Mouse (Mus musculus): ENCODE data around the gene Foxo1. TPM values are rescaled to one million over a fixed set of nuclear protein-coding genes. Genes with fewer than 3 reads are reported as not detected.

Gene Foxo1
- polyA plus RNA-seq, 1 experiment from 2014 or later, result 4.3 TPM

- H3K4me1 ChIP-seq, result peaks cover 16% of the 10 kb centered on the region
- 33% methylated on average over 3 of the region's 3 CpGs for WGBS
- H3K9me3 ChIP-seq, result no peaks in the 10 kb centered on the region
- H3K27ac ChIP-seq, result no peak overlapping the region
- peaks cover 47% of the 10 kb centered on the region for H3K27me3 ChIP-seq (replicated peaks)
- peak overlapping the region; percentile 85 for H3K4me2 ChIP-seq (replicated peaks)
- H3K4me3 ChIP-seq, result peak overlapping the region; percentile 72
- H3K36me3 ChIP-seq, result no peaks in the 10 kb centered on the region
- ATAC-seq (ENCODE audit: low FRiP score, low read depth), result no peak
- H3K9ac ChIP-seq, result no peak overlapping the region
These were observed 2.4 kb downstream of the Foxo1 start for GRCm38 (mm10) chr3:52270511-52270910.

- H3K27me3 ChIP-seq (replicated peaks), result peaks cover 38% of the 10 kb centered on the region
- 83% methylated on average over 5 of the region's 5 CpGs for WGBS
- no peak for ATAC-seq (ENCODE audit: low FRiP score, low read depth)
These were observed 3.2 kb downstream of the Foxo1 start for GRCm38 (mm10) chr3:52271376-52271775.

GRCm38 (mm10) chr3:52272376-52272865 lies 4.3 kb downstream of the Foxo1 start:
- H3K4me3 ChIP-seq, result no peak overlapping the region
- no peaks in the 10 kb centered on the region for H3K36me3 ChIP-seq
- no peak overlapping the region for H3K27ac ChIP-seq
- H3K4me2 ChIP-seq (replicated peaks), result no peak overlapping the region
- 71% methylated on average over 8 of the region's 8 CpGs for WGBS
- H3K4me1 ChIP-seq, result peaks cover 16% of the 10 kb centered on the region
- peaks cover 28% of the 10 kb centered on the region for H3K27me3 ChIP-seq (replicated peaks)
- no peak overlapping the region for H3K9ac ChIP-seq
- no peaks in the 10 kb centered on the region for H3K9me3 ChIP-seq
- ATAC-seq (ENCODE audit: low FRiP score, low read depth), result no peak

More at GRCm38 (mm10) chr3:52271376-52271775, 3.2 kb downstream of the Foxo1 start:
- peaks cover 16% of the 10 kb centered on the region for H3K4me1 ChIP-seq
- no peak overlapping the region for H3K9ac ChIP-seq
- H3K4me3 ChIP-seq, result no peak overlapping the region
- H3K36me3 ChIP-seq, result no peaks in the 10 kb centered on the region
- no peak overlapping the region for H3K27ac ChIP-seq
- H3K4me2 ChIP-seq (replicated peaks), result no peak overlapping the region
- no peaks in the 10 kb centered on the region for H3K9me3 ChIP-seq

GRCm38 (mm10) chr3:52274475-52274874 lies 6.3 kb downstream of the Foxo1 start:
- H3K9ac ChIP-seq, result no peak overlapping the region
- peaks cover 6% of the 10 kb centered on the region for H3K4me1 ChIP-seq
- no peak overlapping the region for H3K27ac ChIP-seq
- H3K4me3 ChIP-seq, result no peak overlapping the region
- no peaks in the 10 kb centered on the region for H3K9me3 ChIP-seq
- H3K27me3 ChIP-seq (replicated peaks), result peaks cover 15% of the 10 kb centered on the region
- ATAC-seq (ENCODE audit: low FRiP score, low read depth), result no peak
- no peaks in the 10 kb centered on the region for H3K36me3 ChIP-seq
- H3K4me2 ChIP-seq (replicated peaks), result no peak overlapping the region

- no peak for ATAC-seq (ENCODE audit: low FRiP score, low read depth)
- no peaks in the 10 kb centered on the region for H3K9me3 ChIP-seq
- peaks cover 9% of the 10 kb centered on the region for H3K27me3 ChIP-seq (replicated peaks)
- no peaks in the 10 kb centered on the region for H3K4me1 ChIP-seq
- WGBS, result 88% methylated on average over 9 of the region's 9 CpGs
- H3K9ac ChIP-seq, result no peak overlapping the region
- H3K36me3 ChIP-seq, result no peaks in the 10 kb centered on the region
- no peak overlapping the region for H3K27ac ChIP-seq
- no peak overlapping the region for H3K4me2 ChIP-seq (replicated peaks)
- H3K4me3 ChIP-seq, result no peak overlapping the region
These were observed 7.0 kb downstream of the Foxo1 start for GRCm38 (mm10) chr3:52275037-52275555.

GRCm38 (mm10) chr3:52280681-52281080 lies 12.5 kb downstream of the Foxo1 start:
- ATAC-seq (ENCODE audit: low FRiP score, low read depth), result no peak
- WGBS, result 91% methylated on average over 1 of the region's 1 CpGs
- no peaks in the 10 kb centered on the region for H3K9me3 ChIP-seq
- H3K4me1 ChIP-seq, result no peaks in the 10 kb centered on the region
- no peak overlapping the region for H3K9ac ChIP-seq
- no peak overlapping the region for H3K4me2 ChIP-seq (replicated peaks)
- no peaks in the 10 kb centered on the region for H3K27me3 ChIP-seq (replicated peaks)
- H3K36me3 ChIP-seq, result no peaks in the 10 kb centered on the region
- H3K4me3 ChIP-seq, result no peak overlapping the region
- no peak overlapping the region for H3K27ac ChIP-seq

- WGBS, result 79% methylated on average over 3 of the region's 3 CpGs
- Histone ChIP-seq H3K9me3 (no peaks in the 10 kb centered on the region), H3K27me3 (replicated peaks) (no peaks in the 10 kb centered on the region), H3K4me2 (replicated peaks) (no peak overlapping the region), H3K27ac (no peak overlapping the region), H3K9ac (no peak overlapping the region), H3K4me1 (no peaks in the 10 kb centered on the region), H3K36me3 (no peaks in the 10 kb centered on the region), H3K4me3 (no peak overlapping the region)
- ATAC-seq (ENCODE audit: low FRiP score, low read depth), result no peak
These were observed 13.7 kb downstream of the Foxo1 start for GRCm38 (mm10) chr3:52281882-52282281.

- no peaks in the 10 kb centered on the region for H3K4me1 ChIP-seq
- H3K27ac ChIP-seq, result no peak overlapping the region
- no peaks in the 10 kb centered on the region for H3K9me3 ChIP-seq
- no peak overlapping the region for H3K4me3 ChIP-seq
- 53% methylated on average over 2 of the region's 2 CpGs for WGBS
- H3K9ac ChIP-seq, result no peak overlapping the region
- H3K4me2 ChIP-seq (replicated peaks), result no peak overlapping the region
- ATAC-seq (ENCODE audit: low FRiP score, low read depth), result no peak
- H3K27me3 ChIP-seq (replicated peaks), result no peaks in the 10 kb centered on the region
- no peaks in the 10 kb centered on the region for H3K36me3 ChIP-seq
These were observed 14.2 kb downstream of the Foxo1 start for GRCm38 (mm10) chr3:52282369-52282768.

GRCm38 (mm10) chr3:52283521-52283920 lies 15.4 kb downstream of the Foxo1 start:
- H3K9ac ChIP-seq, result no peak overlapping the region
- H3K9me3 ChIP-seq, result no peaks in the 10 kb centered on the region
- H3K4me1 ChIP-seq, result peaks cover 5% of the 10 kb centered on the region; the same call in 1 of the 2 replicates
- WGBS, result 85% methylated on average over 6 of the region's 6 CpGs
- no peak overlapping the region for H3K27ac ChIP-seq
- H3K36me3 ChIP-seq, result no peaks in the 10 kb centered on the region
- no peak overlapping the region for H3K4me2 ChIP-seq (replicated peaks)
- H3K4me3 ChIP-seq, result no peak overlapping the region
- no peak for ATAC-seq (ENCODE audit: low FRiP score, low read depth)
- H3K27me3 ChIP-seq (replicated peaks), result no peaks in the 10 kb centered on the region

GRCm38 (mm10) chr3:52290811-52291210 lies 22.7 kb downstream of the Foxo1 start:
- Histone ChIP-seq H3K27me3 (replicated peaks) (no peaks in the 10 kb centered on the region), H3K36me3 (no peaks in the 10 kb centered on the region), H3K27ac (no peak overlapping the region), H3K4me2 (replicated peaks) (no peak overlapping the region), H3K4me3 (no peak overlapping the region), H3K9ac (no peak overlapping the region), H3K4me1 (peaks cover 5% of the 10 kb centered on the region; the same call in 1 of the 2 replicates), H3K9me3 (no peaks in the 10 kb centered on the region)
- whole genome bisulfite sequencing, result 95% methylated on average over 2 of the region's 2 CpGs
- ATAC-seq (ENCODE audit: low FRiP score, low read depth), result no peak

- peaks cover 5% of the 10 kb centered on the region; the same call in 1 of the 2 replicates for H3K4me1 ChIP-seq
- no peak for ATAC-seq (ENCODE audit: low FRiP score, low read depth)
- no peaks in the 10 kb centered on the region for H3K27me3 ChIP-seq (replicated peaks)
- WGBS, result 82% methylated on average over 7 of the region's 7 CpGs
- no peaks in the 10 kb centered on the region for H3K9me3 ChIP-seq
- no peaks in the 10 kb centered on the region for H3K36me3 ChIP-seq
- no peak overlapping the region for H3K4me2 ChIP-seq (replicated peaks)
- H3K9ac ChIP-seq, result no peak overlapping the region
- no peak overlapping the region for H3K27ac ChIP-seq
- no peak overlapping the region for H3K4me3 ChIP-seq
These were observed 24.4 kb downstream of the Foxo1 start for GRCm38 (mm10) chr3:52292498-52292897.

- Histone ChIP-seq H3K27ac (no peak overlapping the region), H3K36me3 (no peaks in the 10 kb centered on the region), H3K4me2 (replicated peaks) (no peak overlapping the region), H3K9me3 (no peaks in the 10 kb centered on the region), H3K9ac (no peak overlapping the region), H3K4me1 (no peaks in the 10 kb centered on the region), H3K4me3 (no peak overlapping the region), H3K27me3 (replicated peaks) (no peaks in the 10 kb centered on the region)
- ATAC-seq (ENCODE audit: low FRiP score, low read depth), result no peak
- WGBS, result 66% methylated on average over 5 of the region's 5 CpGs
These were observed 25.8 kb downstream of the Foxo1 start for GRCm38 (mm10) chr3:52293946-52294345.

- no peaks in the 10 kb centered on the region for H3K36me3 ChIP-seq
- no peak overlapping the region for H3K4me2 ChIP-seq (replicated peaks)
- H3K9ac ChIP-seq, result no peak overlapping the region
- 85% methylated on average over 1 of the region's 1 CpGs for WGBS
- H3K4me1 ChIP-seq, result no peaks in the 10 kb centered on the region
- ATAC-seq (ENCODE audit: low FRiP score, low read depth), result no peak
- no peaks in the 10 kb centered on the region for H3K27me3 ChIP-seq (replicated peaks)
- no peak overlapping the region for H3K27ac ChIP-seq
- H3K4me3 ChIP-seq, result no peak overlapping the region
- no peaks in the 10 kb centered on the region for H3K9me3 ChIP-seq
These were observed 27.6 kb downstream of the Foxo1 start for GRCm38 (mm10) chr3:52295688-52296087.
